Mouse (Mus musculus) right cerebral cortex, postnatal 4 days (tissue): ENCODE measurements around the gene Btbd35f6.
"Not testable (repeated sequence)": the region's sequence is repeated elsewhere in the genome, so short reads cannot be mapped to it uniquely, and the experiment has no call there.

Experiments
- DNase-seq: peaks from one replicate; pipeline ENCODE4 v3.0.0-alpha.2; 2022

Gene Btbd35f6

DNA sequence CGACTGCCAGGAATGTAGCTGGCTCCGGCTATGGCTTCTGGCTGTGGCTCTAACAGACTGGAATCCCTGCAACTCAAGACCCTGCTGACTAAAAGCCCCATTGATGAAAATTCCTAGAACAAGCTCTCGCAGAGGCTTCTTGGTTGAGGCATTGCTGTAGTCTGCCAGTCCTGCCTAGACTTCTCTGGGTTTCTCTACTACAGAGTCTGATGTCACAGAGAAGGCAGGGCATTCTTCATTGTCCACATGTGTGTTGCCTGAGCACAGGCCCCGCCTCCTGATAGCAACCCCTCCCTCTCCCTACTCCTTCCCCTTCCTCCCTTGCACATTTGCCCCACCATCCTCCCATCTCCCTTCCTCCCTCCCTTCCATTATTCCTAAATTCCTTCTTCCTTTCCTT, at the start of gene Btbd35f6:
Gene Btbd35f6, minus strand, starts transcription at position 101 of the 400 bp plus-strand sequence.
- not testable (repeated sequence) for DNase-seq

DNA sequence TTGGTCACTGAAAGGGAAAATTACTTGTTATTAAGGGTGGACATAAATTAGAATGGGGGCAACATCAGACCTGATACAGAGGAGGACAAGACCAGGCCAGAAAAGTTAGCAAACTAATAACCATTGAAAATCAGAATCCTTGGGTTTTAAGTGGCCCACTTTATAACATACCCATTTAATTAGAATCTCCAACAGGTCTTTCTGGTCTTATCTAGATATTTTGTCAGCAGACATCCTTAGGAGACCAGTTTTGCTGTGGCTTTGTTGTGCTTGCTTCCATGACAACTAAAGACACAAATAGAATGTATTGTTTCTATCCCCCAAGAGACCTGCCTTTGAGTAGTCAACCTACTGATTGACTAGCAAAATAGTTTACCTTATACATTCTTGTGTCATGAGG, 30.4 kb upstream of the Btbd35f6 start, which contains the start of gene Gm21870:
Gene Gm21870, minus strand, starts transcription at position 101 of the 400 bp plus-strand sequence.
- DNase-seq = not testable (repeated sequence)

DNA sequence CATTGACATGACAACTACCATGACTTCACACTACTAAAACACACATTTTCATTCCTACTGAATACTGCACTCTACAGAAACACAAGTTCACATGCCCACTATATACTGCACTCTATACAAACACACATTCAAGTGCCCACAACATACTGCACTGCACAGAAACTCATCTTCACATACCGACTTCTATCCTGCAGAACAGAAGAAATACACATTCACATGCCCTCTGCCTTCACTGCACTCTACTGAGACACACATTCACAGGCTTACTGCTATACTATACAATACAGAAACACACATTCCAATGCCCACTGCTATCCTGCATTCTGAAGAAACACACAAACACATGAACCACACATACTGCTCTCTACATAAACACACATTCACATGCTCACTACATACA, 26.1 kb downstream of the Btbd35f6 start:
- DNase-seq = not testable (repeated sequence)

DNA sequence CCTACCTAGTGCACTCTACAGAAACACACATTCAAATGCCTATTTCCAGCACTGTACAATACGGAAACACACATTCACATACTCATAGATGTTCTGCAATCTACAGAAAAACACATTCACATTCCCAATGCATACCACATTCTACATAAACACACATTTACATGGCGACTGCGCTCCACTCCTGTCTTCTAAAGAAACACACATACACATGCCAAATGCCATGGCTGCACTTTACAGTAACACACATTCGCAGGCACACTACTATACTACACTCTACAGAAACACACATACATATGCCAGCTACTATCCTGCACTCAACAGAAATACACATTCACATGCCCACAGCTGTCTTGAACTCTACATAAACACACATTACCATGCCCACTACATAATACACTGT, 28.1 kb downstream of the Btbd35f6 start:
- DNase-seq = not testable (repeated sequence)

DNA sequence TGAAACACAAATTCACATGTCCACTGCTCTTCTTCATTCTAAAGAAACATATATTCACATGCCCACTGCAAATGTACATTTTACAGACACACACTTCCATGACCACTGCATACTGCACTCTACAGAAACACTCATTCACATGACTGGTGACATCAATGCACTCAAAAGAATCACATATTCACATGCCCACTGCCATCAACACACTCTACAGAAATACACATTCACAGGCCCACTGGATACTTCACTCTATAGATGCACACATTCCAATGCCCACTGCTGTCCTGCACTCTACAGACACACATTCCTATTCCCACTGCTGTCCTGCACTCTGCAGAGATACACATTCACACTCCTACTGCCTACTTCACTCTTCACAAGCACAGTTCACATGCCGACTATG, 30.0 kb downstream of the Btbd35f6 start:
- not testable (repeated sequence) for DNase-seq

DNA sequence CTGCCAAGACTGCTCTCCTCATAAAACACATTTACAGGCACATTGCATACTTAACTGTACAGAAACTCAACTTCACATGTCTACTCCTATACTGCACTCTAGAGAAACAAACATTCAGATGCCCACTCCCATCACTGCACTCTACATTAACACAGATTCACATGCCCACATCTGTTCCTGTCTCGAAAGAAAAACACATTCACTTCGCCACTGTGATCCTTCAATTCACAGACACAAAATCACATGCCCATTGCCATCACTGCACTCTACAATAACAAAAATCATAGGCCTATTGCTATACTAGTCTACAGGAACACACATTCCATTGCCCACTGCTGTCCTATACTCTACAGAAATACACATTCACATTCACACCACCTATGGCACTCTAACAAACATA, 30.9 kb downstream of the Btbd35f6 start:
- not testable (repeated sequence) for DNase-seq
